Mouse (Mus musculus) limb, embryonic 14.5 days (tissue): ENCODE data around the gene Map4k4. TPM values are rescaled to one million over a fixed set of nuclear protein-coding genes. Genes with fewer than 3 reads are reported as not detected.

Source experiments
- ATAC-seq: fragments of 200-750 bp; cut with Nextera tagmentation; 2 replicates; pipeline ENCODE4 v1.8.0; 2017; ENCODE audit warnings: low read depth, moderate number of reproducible peaks, moderate TSS enrichment; ENCODE audit not compliant: low FRiP score
- DNase-seq: peaks from one replicate; pipeline ENCODE4 v3.0.0-alpha.2; 2015; ENCODE audit warnings: low spot score
- H3K27ac ChIP-seq: fragments of 300-500 bp; sonication (generic); replicated peaks from 2 replicates; pipeline ENCODE4 v1.5.1; 2014; ENCODE audit warnings: low read depth, mild to moderate bottlenecking, low read length, moderate library complexity, mixed read lengths
- H3K27me3 ChIP-seq: fragments of 300-500 bp; sonication (generic); 2 replicates; pipeline ENCODE4 v1.6.1; 2014; ENCODE audit warnings: low read length, mixed read lengths; ENCODE audit not compliant: control insufficient read depth, insufficient read depth
- H3K36me3 ChIP-seq: fragments of 300-500 bp; sonication (generic); 2 replicates; pipeline ENCODE4 v1.6.1; 2014; ENCODE audit warnings: mild to moderate bottlenecking, low read length, moderate library complexity, mixed read lengths; ENCODE audit not compliant: control insufficient read depth, insufficient read depth
- H3K4me1 ChIP-seq: fragments of 300-500 bp; sonication (generic); 2 replicates; pipeline ENCODE4 v1.6.1; 2014; ENCODE audit warnings: antibody characterized with exemption, low read length, mixed read lengths; ENCODE audit not compliant: control insufficient read depth, insufficient read depth
- H3K4me2 ChIP-seq: fragments of 300-500 bp; sonication (generic); replicated peaks from 2 replicates; pipeline ENCODE4 v1.6.1; 2014; ENCODE audit warnings: low read depth, mild to moderate bottlenecking, low read length, moderate library complexity; ENCODE audit not compliant: severe bottlenecking
- H3K4me3 ChIP-seq: fragments of 300-500 bp; sonication (generic); replicated peaks from 2 replicates; pipeline ENCODE4 v1.5.1; 2014; ENCODE audit warnings: low read length
- H3K9ac ChIP-seq: fragments of 300-500 bp; sonication (generic); 2 replicates; pipeline ENCODE4 v1.6.1; 2014; ENCODE audit warnings: mild to moderate bottlenecking, low read depth, low read length, moderate library complexity; ENCODE audit not compliant: severe bottlenecking
- H3K9me3 ChIP-seq: fragments of 300-500 bp; sonication (generic); 2 replicates; pipeline ENCODE4 v1.6.1; 2016; ENCODE audit warnings: low read length; ENCODE audit not compliant: control insufficient read depth
- POLR2A ChIP-seq: fragments of 200-500 bp; IDR thresholded peaks from 2 replicates; pipeline ENCODE4 v1.8.0; 2012; ENCODE audit warnings: inconsistent platforms, mild to moderate bottlenecking, moderate library complexity, borderline replicate concordance; ENCODE audit not compliant: insufficient read depth, insufficient read length; ENCODE audit errors: extremely low read depth
- WGBS: fragments of 180-500 bp; shearing (Covaris S2); extraction: QIAGEN DNeasy Blood & Tissue Kit; methylation state at CpG from one replicate; pipeline ENCODE4 v1.1.7; 2014; 5-methylcytosine and 5-hydroxymethylcytosine counted together
- polyA plus RNA-seq, 2 experiments: library from polyadenylated mRNA; depleted of rRNA in 1 of 2; stranded (reverse) in 1 of 2; unstranded in 1 of 2; fragments of >200 nt; fragmentation: Nextera tagmentation in 1 of 2; extraction: Ambion mirVana in 1 of 2; gene quantifications; 2 replicates each; pipeline versions ENCODE4 v1.2.1 to v1.2.3; 2012 to 2014

The Map4k4 gene
- polyA plus RNA-seq, 2 experiments: 40.4 to 221 TPM

GRCm38 (mm10) chr1:39936332-39936802 lies 35.7 kb downstream of the Map4k4 start:
- Histone ChIP-seq H3K4me3 (peak overlapping the region; percentile 31), H3K9ac (peak overlapping the region; percentile 31; the same call in 1 of the 2 replicates), H3K4me1 (peaks cover 68% of the 10 kb centered on the region)

GRCm38 (mm10) chr1:39936934-39937333 lies 36.2 kb downstream of the Map4k4 start:
- Histone ChIP-seq H3K27me3 (no peaks in the 10 kb centered on the region), H3K9ac (no peak overlapping the region), H3K36me3 (no peaks in the 10 kb centered on the region), H3K9me3 (no peaks in the 10 kb centered on the region), H3K4me2 (no peak overlapping the region), H3K27ac (no peak overlapping the region), H3K4me1 (peaks cover 69% of the 10 kb centered on the region), H3K4me3 (no peak overlapping the region)
- DNase-seq (no peak), ATAC-seq (no peak)
- WGBS: 30% methylated on average over 2 of the region's 2 CpGs
- TF ChIP-seq POLR2A: no peak

More at GRCm38 (mm10) chr1:39936332-39936802, 35.7 kb downstream of the Map4k4 start:
- peak; percentile 63; the same call in 1 of the 2 replicates for ATAC-seq
- Histone ChIP-seq H3K27me3 (no peaks in the 10 kb centered on the region), H3K4me2 (peak overlapping the region; percentile 49), H3K27ac (no peak overlapping the region), H3K9me3 (no peaks in the 10 kb centered on the region), H3K36me3 (no peaks in the 10 kb centered on the region)
- peak; percentile 77 for DNase-seq
- TF ChIP-seq POLR2A: no peak
- WGBS: 1% methylated on average over 13 of the region's 13 CpGs

DNA sequence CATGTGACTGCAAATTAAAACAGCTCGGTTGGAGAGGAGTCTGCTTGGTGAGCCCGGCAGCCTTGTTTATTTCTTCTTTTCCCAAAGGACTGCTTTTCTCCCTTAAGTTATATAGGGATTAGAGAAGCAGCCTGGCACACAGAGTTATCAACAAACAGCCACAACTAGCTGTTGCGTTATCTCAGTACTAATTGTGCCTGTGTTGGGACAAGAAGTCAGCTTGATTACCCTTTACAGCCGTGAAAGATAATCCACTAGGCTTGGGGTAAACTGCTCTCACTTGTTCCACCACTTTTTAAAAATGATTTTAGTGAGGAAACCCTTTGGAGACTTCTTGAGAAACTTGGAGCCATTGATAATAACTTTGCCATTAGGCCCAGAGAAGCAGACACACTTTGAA lies 36.9 kb downstream of the Map4k4 start:
- H3K4me2 ChIP-seq: no peak overlapping the region
- H3K9me3 ChIP-seq: no peaks in the 10 kb centered on the region
- no peak for DNase-seq
- H3K27ac ChIP-seq: no peak overlapping the region
- TF ChIP-seq POLR2A: no peak
- H3K4me3 ChIP-seq: no peak overlapping the region
- no peaks in the 10 kb centered on the region for H3K27me3 ChIP-seq
- peaks cover 70% of the 10 kb centered on the region for H3K4me1 ChIP-seq
- WGBS: 21% methylated on average over 4 of the region's 4 CpGs
- no peak overlapping the region for H3K9ac ChIP-seq
- H3K36me3 ChIP-seq: no peaks in the 10 kb centered on the region
- no peak for ATAC-seq

DNA sequence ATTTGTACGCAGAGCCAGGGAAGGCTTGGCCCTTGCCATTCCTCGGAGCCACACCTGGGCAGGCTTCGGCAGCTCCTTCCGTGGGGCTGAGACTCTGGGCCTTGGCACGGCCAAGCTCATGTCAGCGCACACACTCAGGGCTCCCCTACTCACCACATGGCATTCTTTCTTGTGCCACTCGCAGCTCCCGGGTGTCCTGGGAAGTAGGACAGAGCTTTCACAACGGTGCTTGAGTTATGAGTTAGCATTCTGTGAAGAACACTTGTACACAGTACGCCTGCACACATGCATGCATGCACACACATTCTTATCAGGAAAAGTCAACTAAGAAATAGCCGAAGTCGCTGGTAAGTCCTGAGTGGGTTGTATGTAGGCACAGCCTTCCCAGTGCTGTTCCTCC lies 38.7 kb downstream of the Map4k4 start:
- ATAC-seq (no peak), DNase-seq (no peak)
- WGBS: 80% methylated on average over 12 of the region's 12 CpGs
- peaks cover 74% of the 10 kb centered on the region for H3K4me1 ChIP-seq
- no peak overlapping the region for H3K4me2 ChIP-seq
- H3K27me3 ChIP-seq: no peaks in the 10 kb centered on the region
- H3K4me3 ChIP-seq: no peak overlapping the region
- H3K9me3 ChIP-seq: no peaks in the 10 kb centered on the region
- no peak overlapping the region for H3K27ac ChIP-seq
- no peaks in the 10 kb centered on the region for H3K36me3 ChIP-seq
- TF ChIP-seq POLR2A: no peak
- no peak overlapping the region for H3K9ac ChIP-seq

- Histone ChIP-seq H3K4me1 (peaks cover 71% of the 10 kb centered on the region), H3K4me3 (no peak overlapping the region), H3K36me3 (no peaks in the 10 kb centered on the region), H3K27ac (no peak overlapping the region), H3K4me2 (no peak overlapping the region), H3K9me3 (no peaks in the 10 kb centered on the region), H3K9ac (no peak overlapping the region), H3K27me3 (no peaks in the 10 kb centered on the region)
- DNase-seq: no peak
- no peak for ATAC-seq
- WGBS: 87% methylated on average over 2 of the region's 2 CpGs
- TF ChIP-seq POLR2A: no peak
These were observed 39.6 kb downstream of the Map4k4 start for GRCm38 (mm10) chr1:39940342-39940741.
